Mouse (Mus musculus) stomach, embryonic 15.5 days (tissue): ENCODE measurements around the gene Plekhb2. TPM values are rescaled to one million over a fixed set of nuclear protein-coding genes. Genes with fewer than 3 reads are reported as not detected.

Experiments used
- polyA plus RNA-seq: library from polyadenylated mRNA; unstranded; fragments of >200 nt; fragmentation: Nextera tagmentation; extraction: Ambion mirVana; gene quantifications from 2 replicates; pipeline ENCODE4 v1.2.1, GENCODE M21; 2015

Gene Plekhb2
- polyA plus RNA-seq, 1 experiment from 2014 or later: 51.3 TPM

Other genes starting within 250 kb of the Plekhb2 start
- 62.4 and 66.0 TPM in 2 replicates for gene Fam168b, start 6.9 kb upstream of the Plekhb2 start, polyA plus RNA-seq